ENCODE assay signal across 16 mouse cellular contexts in genomic region chr9:75463050-75463660, GRCm38 (mm10). TPM values are rescaled to one million over a fixed set of nuclear protein-coding genes. Genes with fewer than 3 reads are reported as not detected.
DNase-seq lines count a peak whose midpoint lies in the region; ATAC-seq and TF ChIP-seq lines count a peak whose summit lies in the region.
"Had no signal": no experiment of that assay in that cellular context is flagged by ENCODE, and none has a peak within 500 bp of the region (broad histone marks: within the 10 kb centered on the region; RNA-seq: fewer than 3 reads in every experiment).

No protein-coding gene starts in this region.

- no peaks in the 10 kb centered on the region for H3K9me3 ChIP-seq in forebrain, embryonic 15.5 days
- H3K9me3 ChIP-seq in forebrain, embryonic 10.5 days: no peaks in the 10 kb centered on the region
- H3K9me3 ChIP-seq in hindbrain, postnatal 0 days (ENCODE audit: low read length): no peaks in the 10 kb centered on the region
- H3K9me3 ChIP-seq in hindbrain, embryonic 13.5 days: no peaks in the 10 kb centered on the region
- no peaks in the 10 kb centered on the region for H3K9me3 ChIP-seq in stomach, embryonic 16.5 days (replicated peaks; ENCODE audit: control insufficient read depth, low read length)
- H3K9me3 ChIP-seq: limb, embryonic 15.5 days had no signal

- H3K4me2 ChIP-seq in forebrain, embryonic 15.5 days (replicated peaks): no peak overlapping the region
- H3K4me2 ChIP-seq in hindbrain, postnatal 0 days (ENCODE audit: low read depth, low read length): no peak overlapping the region
- no peak overlapping the region for H3K4me2 ChIP-seq in hindbrain, embryonic 13.5 days
- H3K4me2 ChIP-seq in stomach, embryonic 16.5 days (ENCODE audit: low read depth, low read length): no peak overlapping the region
- H3K4me2 ChIP-seq: limb, embryonic 15.5 days had no signal

- no peak overlapping the region for H3K4me3 ChIP-seq in forebrain, embryonic 15.5 days
- H3K4me3 ChIP-seq in forebrain, embryonic 10.5 days: no peak overlapping the region
- no peak overlapping the region for H3K4me3 ChIP-seq in hindbrain, postnatal 0 days (ENCODE audit: low read length)
- H3K4me3 ChIP-seq in hindbrain, embryonic 13.5 days: no peak overlapping the region
- H3K4me3 ChIP-seq in stomach, embryonic 16.5 days (replicated peaks; ENCODE audit: low read length): no peak overlapping the region
- H3K4me3 ChIP-seq: erythroblast, embryonic 14.5 days; limb, embryonic 15.5 days had no signal

- ATAC-seq in forebrain, embryonic 15.5 days (replicated peaks): peak; percentile 84
- peak; percentile 41 for ATAC-seq in hindbrain, postnatal 0 days
- no peak for ATAC-seq in hindbrain, embryonic 13.5 days (ENCODE audit: low FRiP score)
- no peak for ATAC-seq in stomach, embryonic 16.5 days (ENCODE audit: insufficient read depth, low FRiP score)
- ATAC-seq: activated CD4-positive, CD25-positive, alpha-beta regulatory T cell, adult 4 months had no signal

- no peak overlapping the region for H3K9ac ChIP-seq in forebrain, embryonic 15.5 days (replicated peaks)
- no peak overlapping the region for H3K9ac ChIP-seq in hindbrain, postnatal 0 days (replicated peaks; ENCODE audit: low read length)
- no peak overlapping the region for H3K9ac ChIP-seq in hindbrain, embryonic 13.5 days
- H3K9ac ChIP-seq in stomach, embryonic 16.5 days (ENCODE audit: low read length): no peak overlapping the region
- H3K9ac ChIP-seq: limb, embryonic 15.5 days had no signal

- H3K4me1 ChIP-seq in forebrain, embryonic 15.5 days: peaks cover 11% of the 10 kb centered on the region; the same call in 1 of the 2 replicates
- H3K4me1 ChIP-seq in forebrain, embryonic 10.5 days: no peaks in the 10 kb centered on the region
- H3K4me1 ChIP-seq in hindbrain, postnatal 0 days (ENCODE audit: insufficient read depth, low read length): no peaks in the 10 kb centered on the region
- H3K4me1 ChIP-seq in hindbrain, embryonic 13.5 days (replicated peaks): no peaks in the 10 kb centered on the region
- peaks cover 2% of the 10 kb centered on the region; the same call in 1 of the 2 replicates for H3K4me1 ChIP-seq in stomach, embryonic 16.5 days (ENCODE audit: control insufficient read depth, insufficient read depth, low read length)
- H3K4me1 ChIP-seq: limb, embryonic 15.5 days had no signal

- H3K27ac ChIP-seq in forebrain, embryonic 15.5 days (replicated peaks): no peak overlapping the region
- H3K27ac ChIP-seq in forebrain, embryonic 10.5 days: no peak overlapping the region
- no peak overlapping the region for H3K27ac ChIP-seq in hindbrain, postnatal 0 days
- no peak overlapping the region for H3K27ac ChIP-seq in hindbrain, embryonic 13.5 days
- peak overlapping the region; percentile 55; the same call in 1 of the 2 replicates for H3K27ac ChIP-seq in stomach, embryonic 16.5 days (ENCODE audit: low read length)
- H3K27ac ChIP-seq: limb, embryonic 15.5 days; macrophage had no signal

- no peak for TF ChIP-seq CTCF in hindbrain, postnatal 0 days (IDR thresholded peaks at IDR 0.05; ENCODE audit: low read depth)

- peaks cover 77% of the 10 kb centered on the region for H3K36me3 ChIP-seq in forebrain, embryonic 15.5 days
- peaks cover 98% of the 10 kb centered on the region for H3K36me3 ChIP-seq in forebrain, embryonic 10.5 days (replicated peaks)
- peaks cover 39% of the 10 kb centered on the region for H3K36me3 ChIP-seq in hindbrain, postnatal 0 days (ENCODE audit: insufficient read depth, low read length)
- H3K36me3 ChIP-seq in hindbrain, embryonic 13.5 days: peaks cover 91% of the 10 kb centered on the region
- H3K36me3 ChIP-seq in stomach, embryonic 16.5 days (ENCODE audit: control insufficient read depth, insufficient read depth, low read length): peaks cover 40% of the 10 kb centered on the region

- 70% methylated on average over 8 of the region's 8 CpGs for WGBS in forebrain, embryonic 15.5 days
- WGBS in forebrain, embryonic 10.5 days: 86% methylated on average over 8 of the region's 8 CpGs
- 62% methylated on average over 8 of the region's 8 CpGs for WGBS in hindbrain, postnatal 0 days
- 82% methylated on average over 8 of the region's 8 CpGs for WGBS in hindbrain, embryonic 13.5 days
- 76% methylated on average over 8 of the region's 8 CpGs for WGBS in stomach, embryonic 16.5 days

- DNase-seq in forebrain, embryonic 10.5 days (ENCODE audit: extremely low spot score, low spot score): no peak
- DNase-seq in hindbrain, postnatal 0 days (ENCODE audit: low spot score): peak; percentile 38
- peak; percentile 4 for DNase-seq in brain, embryonic 18.5 days (ENCODE audit: low read depth, low spot score)
- DNase-seq in thymus, postnatal 25 days: no peak
- DNase-seq in left cerebral cortex, adult 18-20 months (ENCODE audit: low spot score in 2 of 2): no peak
- DNase-seq: cerebellum, adult 9-11 months; lung, adult 2 months; midbrain, embryonic 14.5 days; thymus, postnatal 14 days had no signal

- H3K27me3 ChIP-seq in forebrain, embryonic 15.5 days: no peaks in the 10 kb centered on the region
- H3K27me3 ChIP-seq in forebrain, embryonic 10.5 days (ENCODE audit: poor library complexity, severe bottlenecking): no peaks in the 10 kb centered on the region
- no peaks in the 10 kb centered on the region for H3K27me3 ChIP-seq in hindbrain, postnatal 0 days (ENCODE audit: insufficient read depth, low read length)
- H3K27me3 ChIP-seq in hindbrain, embryonic 13.5 days: no peaks in the 10 kb centered on the region
- no peaks in the 10 kb centered on the region for H3K27me3 ChIP-seq in stomach, embryonic 16.5 days (ENCODE audit: control insufficient read depth, insufficient read depth, low read length)
- H3K27me3 ChIP-seq: limb, embryonic 15.5 days had no signal

RNA-seq across cellular contexts. Expression of gene Leo1, which starts 21.8 kb away (rescaled TPM):
- polyA plus RNA-seq in forebrain, embryonic 15.5 days (2015; fragmentation: Nextera tagmentation; extraction: Ambion mirVana): 40.6 and 40.7 TPM in 2 replicates
- 56.8 and 59.6 TPM in 2 replicates for polyA plus RNA-seq in forebrain, embryonic 10.5 days (2016; fragmentation: Nextera tagmentation; extraction: Ambion mirVana)
- total RNA-seq in hindbrain, postnatal 0 days (2014; rRNA removed): 19.4 and 22.2 TPM in 2 replicates
- 40.8 and 41.2 TPM in 2 replicates for polyA plus RNA-seq in hindbrain, postnatal 0 days (2015; fragmentation: Nextera tagmentation; extraction: Ambion mirVana)
- polyA plus RNA-seq in hindbrain, embryonic 13.5 days (2015; fragmentation: Nextera tagmentation; extraction: Ambion mirVana): 43.3 and 44.5 TPM in 2 replicates
- polyA plus RNA-seq in stomach, embryonic 16.5 days (2015; fragmentation: Nextera tagmentation; extraction: Ambion mirVana): 33.3 and 34.9 TPM in 2 replicates
- total RNA-seq in left cerebral cortex, adult 18-20 months (2021): 10 to 100 TPM; 28.8 to 32.0 TPM

RNA-seq across cellular contexts. Expression of gene Mapk6, which starts 53.4 kb away (rescaled TPM):
- polyA plus RNA-seq in forebrain, embryonic 15.5 days (2015; fragmentation: Nextera tagmentation; extraction: Ambion mirVana): 137 and 138 TPM in 2 replicates
- polyA plus RNA-seq in forebrain, embryonic 10.5 days (2016; fragmentation: Nextera tagmentation; extraction: Ambion mirVana): 132 and 144 TPM in 2 replicates
- total RNA-seq in hindbrain, postnatal 0 days (2014; rRNA removed): 149 and 160 TPM in 2 replicates
- polyA plus RNA-seq in hindbrain, postnatal 0 days (2015; fragmentation: Nextera tagmentation; extraction: Ambion mirVana): 95.7 and 109 TPM in 2 replicates
- polyA plus RNA-seq in hindbrain, embryonic 13.5 days (2015; fragmentation: Nextera tagmentation; extraction: Ambion mirVana): 178 and 184 TPM in 2 replicates
- polyA plus RNA-seq in stomach, embryonic 16.5 days (2015; fragmentation: Nextera tagmentation; extraction: Ambion mirVana): 49.1 and 51.9 TPM in 2 replicates
- 10 to 100 TPM; 58.7 to 70.7 TPM for total RNA-seq in left cerebral cortex, adult 18-20 months (2021)

Comparison
In these comparisons a context has a peak if more than half of its experiments do, and no peak if none do; other contexts are left out.
1. ATAC-seq: peak in forebrain, embryonic 15.5 days (single experiment) and hindbrain, postnatal 0 days (single experiment); none in hindbrain, embryonic 13.5 days (single experiment) and stomach, embryonic 16.5 days (single experiment).
2. DNase-seq: peak in hindbrain, postnatal 0 days (single experiment) and brain, embryonic 18.5 days (single experiment); none in forebrain, embryonic 10.5 days (single experiment), thymus, postnatal 25 days (single experiment) and left cerebral cortex, adult 18-20 months (0 of 2).